Mouse (Mus musculus): Measurements from ENCODE around the gene Dpp6.
A peak's percentile ranks its signal among the peaks of the same experiment; 100 is the strongest.

Dpp6 gene

DNA sequence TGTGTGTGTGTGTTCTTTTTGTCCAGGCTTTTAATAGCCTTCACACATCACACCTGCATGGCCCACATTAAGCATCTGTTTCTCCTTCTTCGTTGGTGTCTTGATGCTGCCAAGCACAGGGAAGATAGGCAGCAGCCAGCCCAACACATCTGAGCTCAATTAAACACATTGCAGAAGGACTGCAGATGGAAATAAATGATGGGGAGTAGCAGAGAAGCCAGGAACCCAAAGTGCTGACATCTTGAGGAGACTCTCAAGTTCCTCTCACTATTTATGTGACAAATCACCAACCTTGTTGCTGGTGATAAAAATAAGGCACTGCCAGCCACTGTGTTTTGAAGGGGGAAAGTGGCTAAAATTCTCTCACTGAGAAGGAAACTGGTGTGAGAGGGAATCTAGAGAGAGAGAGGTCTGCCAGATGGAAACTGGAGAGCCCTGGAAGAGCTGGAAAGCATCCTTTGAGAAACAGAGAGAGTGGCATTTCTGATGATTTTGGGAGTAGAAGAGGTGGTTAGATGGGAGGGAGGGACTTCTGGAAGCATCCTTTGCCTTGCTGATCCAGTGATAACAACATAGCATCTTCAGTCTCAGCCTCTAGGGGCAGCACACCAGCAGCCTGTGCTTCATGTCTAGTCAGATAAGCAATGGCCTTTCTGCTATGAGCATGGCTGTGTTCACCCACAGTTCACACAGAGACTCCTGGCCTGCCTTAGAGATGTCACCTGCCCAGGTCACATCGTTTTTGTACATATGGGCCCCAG lies 383.8 kb downstream of the Dpp6 start:
- peak; percentile 39 for DNase-seq (ENCODE audit: low spot score)

GRCm38 (mm10) chr5:27203131-27203530 lies 386.1 kb downstream of the Dpp6 start:
- DNase-seq (ENCODE audit: low spot score), result peak; percentile 48

DNA sequence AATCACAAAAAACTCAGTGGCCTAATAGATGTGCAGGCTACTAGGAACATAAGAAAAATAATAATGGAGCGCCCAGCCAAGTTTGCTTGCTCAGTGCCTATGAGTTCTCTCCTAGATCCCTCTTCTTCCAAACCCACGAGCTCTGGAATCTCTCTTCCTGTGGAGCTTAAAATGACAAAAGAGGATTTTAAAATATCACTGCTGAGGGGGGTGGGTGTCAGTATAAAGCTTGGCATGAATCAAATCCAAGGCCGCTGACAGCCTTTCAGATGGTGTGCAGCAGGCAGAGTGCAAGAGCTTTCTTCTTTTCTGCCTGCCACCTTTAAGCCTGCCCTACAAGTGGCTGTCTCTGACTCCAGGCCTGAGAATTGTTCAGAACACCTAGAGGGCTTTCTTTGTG lies 387.7 kb downstream of the Dpp6 start:
- no peak for DNase-seq (ENCODE audit: low spot score)

DNA sequence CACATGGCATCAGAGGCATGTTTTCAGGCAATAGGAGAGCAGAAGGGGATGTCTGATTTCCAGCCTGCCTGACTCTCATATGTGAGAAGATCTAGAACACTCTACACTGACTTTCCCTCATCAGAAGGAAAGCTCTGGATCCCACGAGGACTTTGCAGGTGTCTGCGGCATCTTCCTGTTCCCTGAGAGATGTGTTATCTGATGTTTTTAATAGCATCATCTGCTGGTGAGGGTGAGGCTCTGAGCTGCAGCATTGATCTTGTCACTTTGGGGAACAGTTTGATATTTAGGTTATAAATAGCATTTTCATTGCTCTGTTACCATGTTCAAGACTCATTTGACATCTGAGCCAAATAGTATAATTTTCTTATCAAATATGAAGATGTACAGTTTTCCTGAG lies 388.8 kb downstream of the Dpp6 start:
- no peak for DNase-seq (ENCODE audit: low spot score)

GRCm38 (mm10) chr5:27206213-27206612 lies 389.2 kb downstream of the Dpp6 start:
- DNase-seq (ENCODE audit: low spot score), result no peak

DNA sequence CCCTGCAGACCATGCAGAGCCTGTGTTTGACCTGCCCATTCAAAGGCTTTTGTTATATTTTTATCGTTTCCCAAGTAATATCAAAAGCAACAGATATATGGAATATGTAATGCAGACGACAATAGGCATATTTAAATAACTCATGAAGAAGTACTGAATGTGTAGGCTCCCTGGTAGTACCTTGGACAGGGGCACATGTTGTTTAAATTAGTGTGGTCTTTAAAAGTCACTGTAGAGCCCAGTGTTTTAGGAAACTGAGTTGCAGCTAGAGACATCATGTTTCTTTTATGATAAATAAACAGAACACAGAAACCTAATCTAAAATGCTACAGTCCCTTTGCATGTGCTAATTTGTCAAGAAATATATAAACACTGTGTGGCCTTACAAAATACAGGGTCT lies 403.1 kb downstream of the Dpp6 start:
- no peak for DNase-seq (ENCODE audit: low spot score)

GRCm38 (mm10) chr5:27242078-27242477 lies 425.1 kb downstream of the Dpp6 start:
- DNase-seq (ENCODE audit: low spot score), result no peak

DNA sequence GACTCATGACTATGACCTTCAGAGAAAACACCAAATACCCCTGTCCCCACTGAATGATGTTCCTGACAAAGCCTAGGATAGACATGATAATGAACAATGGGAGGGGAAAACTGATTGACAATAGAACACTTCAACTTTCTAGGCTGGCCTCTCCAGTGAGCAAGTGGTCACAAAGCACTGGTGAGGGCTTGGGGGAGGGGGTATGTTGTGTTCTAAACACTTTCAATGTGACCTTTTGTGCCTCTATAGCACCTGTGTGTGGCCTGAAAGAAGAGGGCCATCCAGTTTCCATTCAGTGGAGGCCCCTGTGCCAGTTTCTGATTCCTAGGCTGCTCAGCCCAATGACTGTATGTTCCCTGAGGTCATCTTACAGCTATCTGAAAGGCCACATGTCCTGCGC lies 426.2 kb downstream of the Dpp6 start:
- DNase-seq (ENCODE audit: low spot score), result no peak

DNA sequence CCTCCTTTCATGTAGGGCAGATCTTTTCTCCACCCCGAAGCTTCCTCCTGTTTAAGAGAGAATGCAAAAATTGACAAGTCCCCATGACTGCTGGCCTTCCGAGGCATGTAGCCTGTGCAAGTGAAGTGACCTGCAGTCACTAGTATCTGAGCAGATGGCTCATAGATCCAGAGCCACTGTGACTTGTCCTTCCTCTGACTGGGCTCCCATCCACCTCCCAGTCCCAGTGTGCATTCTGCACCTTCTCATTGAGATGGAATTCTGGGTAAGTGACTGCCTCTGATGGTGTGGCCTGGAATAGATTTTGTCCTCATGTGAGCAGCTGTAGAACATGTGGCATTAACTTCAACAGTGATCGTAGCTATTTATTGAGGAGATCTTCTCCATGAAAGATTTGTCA lies 430.8 kb downstream of the Dpp6 start:
- DNase-seq (ENCODE audit: low spot score), result no peak

DNA sequence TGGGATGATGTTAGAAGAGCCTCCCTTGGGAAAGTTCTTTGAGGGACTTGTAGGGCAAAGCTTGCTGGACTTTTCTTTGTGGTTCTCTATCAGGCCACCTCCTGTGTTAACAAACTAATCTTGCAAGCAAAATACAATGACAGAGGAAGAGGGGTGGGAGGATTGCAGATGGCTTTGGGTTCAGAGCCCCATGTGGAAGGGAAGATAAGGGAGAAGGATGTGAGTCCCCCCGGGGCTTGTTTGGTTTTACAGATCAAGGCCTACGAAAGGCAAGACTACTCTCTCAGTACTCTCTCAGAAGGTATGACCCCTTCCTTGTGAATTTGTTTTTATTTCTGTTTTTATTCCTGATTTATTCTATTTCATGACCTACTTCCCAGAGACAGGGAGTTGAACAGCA lies 431.7 kb downstream of the Dpp6 start:
- no peak for DNase-seq (ENCODE audit: low spot score)

DNA sequence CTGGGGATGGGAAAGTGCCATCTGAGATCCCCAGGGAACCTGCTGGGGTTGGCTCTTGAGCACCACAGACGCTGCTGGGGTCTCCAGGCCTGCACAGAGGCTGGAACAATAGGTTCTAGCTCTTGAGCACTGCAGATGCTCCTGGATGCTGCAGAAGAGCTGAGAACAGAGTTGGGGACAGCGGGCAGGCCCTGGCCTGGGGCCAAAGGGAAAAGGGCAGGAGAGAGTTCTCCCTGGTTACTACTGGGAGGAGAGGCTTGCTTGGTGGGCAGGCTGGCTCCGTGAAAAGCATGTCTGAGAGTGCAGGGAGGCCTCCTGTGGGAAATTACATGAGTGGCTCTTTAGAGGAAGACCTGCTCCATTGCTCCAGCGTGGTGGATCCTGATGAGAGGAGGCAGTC lies 432.9 kb downstream of the Dpp6 start:
- DNase-seq (ENCODE audit: low spot score), result no peak

- DNase-seq (ENCODE audit: low spot score), result no peak
These were observed 433.9 kb downstream of the Dpp6 start for GRCm38 (mm10) chr5:27250906-27251305.

- DNase-seq (ENCODE audit: low spot score), result no peak
These were observed 434.4 kb downstream of the Dpp6 start for GRCm38 (mm10) chr5:27251361-27251760.

GRCm38 (mm10) chr5:27255247-27255646 lies 438.2 kb downstream of the Dpp6 start:
- no peak for DNase-seq (ENCODE audit: low spot score)

- no peak for DNase-seq (ENCODE audit: low spot score)
These were observed 441.6 kb downstream of the Dpp6 start for GRCm38 (mm10) chr5:27258636-27259035.

- peak; percentile 74 for DNase-seq (ENCODE audit: low spot score)
These were observed 445.0 kb downstream of the Dpp6 start for GRCm38 (mm10) chr5:27261746-27262727.

DNA sequence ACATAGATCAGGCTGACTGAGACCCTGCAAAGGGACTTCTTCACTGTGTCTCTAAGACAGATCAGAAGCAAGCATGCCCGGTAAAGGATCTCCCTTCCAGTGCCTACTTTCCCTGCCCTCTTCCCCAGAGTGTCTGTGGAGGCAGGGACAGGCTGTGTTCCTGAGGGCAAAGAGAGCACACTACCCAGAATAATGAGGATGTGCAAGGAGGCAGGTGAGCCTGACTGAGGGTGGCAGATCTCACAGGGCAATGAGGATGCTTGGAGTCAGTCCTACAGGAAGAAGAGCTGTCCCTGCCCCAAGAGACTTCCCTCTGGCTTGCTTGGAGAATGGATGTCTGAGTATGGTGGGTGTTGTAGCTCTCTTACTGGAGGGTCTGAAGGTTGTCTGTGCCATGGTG lies 445.7 kb downstream of the Dpp6 start:
- DNase-seq (ENCODE audit: low spot score), result no peak

- no peak for DNase-seq (ENCODE audit: low spot score)
These were observed 448.3 kb downstream of the Dpp6 start for GRCm38 (mm10) chr5:27265281-27265680.

GRCm38 (mm10) chr5:27271336-27271735 lies 454.3 kb downstream of the Dpp6 start:
- no peak for DNase-seq (ENCODE audit: low spot score)

DNA sequence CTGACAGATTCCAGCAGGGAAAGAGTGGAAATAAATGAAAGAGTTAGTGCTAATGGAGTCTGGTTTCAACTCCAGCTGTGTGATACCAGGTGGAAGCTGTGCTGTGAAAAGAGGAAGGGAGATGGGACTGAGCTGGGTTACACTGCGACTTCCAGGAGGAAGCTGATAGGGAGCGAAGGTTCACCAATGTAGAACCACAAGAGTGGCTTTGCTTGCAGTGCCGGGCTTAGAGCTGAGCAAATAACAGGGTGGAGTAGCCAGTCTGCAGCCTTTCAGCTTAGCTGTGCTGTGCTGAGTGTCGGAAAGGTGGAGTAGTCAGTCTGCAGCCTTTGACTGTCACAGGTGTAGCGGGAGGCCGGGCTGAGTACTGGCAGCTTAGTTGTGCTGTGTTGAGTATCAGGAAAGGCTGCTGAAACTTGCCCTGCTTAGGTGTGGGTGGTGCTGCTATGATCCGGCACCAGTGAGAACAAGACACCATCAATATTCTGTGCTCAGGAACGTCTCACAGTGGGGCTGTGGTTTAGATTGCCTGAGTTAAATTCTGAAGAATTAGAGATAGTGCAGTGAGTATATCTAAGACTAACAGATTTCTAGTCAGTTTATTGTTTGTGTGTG lies 457.9 kb downstream of the Dpp6 start:
- no peak for DNase-seq (ENCODE audit: low spot score)

GRCm38 (mm10) chr5:27275871-27276270 lies 458.9 kb downstream of the Dpp6 start:
- no peak for DNase-seq (ENCODE audit: low spot score)

DNA sequence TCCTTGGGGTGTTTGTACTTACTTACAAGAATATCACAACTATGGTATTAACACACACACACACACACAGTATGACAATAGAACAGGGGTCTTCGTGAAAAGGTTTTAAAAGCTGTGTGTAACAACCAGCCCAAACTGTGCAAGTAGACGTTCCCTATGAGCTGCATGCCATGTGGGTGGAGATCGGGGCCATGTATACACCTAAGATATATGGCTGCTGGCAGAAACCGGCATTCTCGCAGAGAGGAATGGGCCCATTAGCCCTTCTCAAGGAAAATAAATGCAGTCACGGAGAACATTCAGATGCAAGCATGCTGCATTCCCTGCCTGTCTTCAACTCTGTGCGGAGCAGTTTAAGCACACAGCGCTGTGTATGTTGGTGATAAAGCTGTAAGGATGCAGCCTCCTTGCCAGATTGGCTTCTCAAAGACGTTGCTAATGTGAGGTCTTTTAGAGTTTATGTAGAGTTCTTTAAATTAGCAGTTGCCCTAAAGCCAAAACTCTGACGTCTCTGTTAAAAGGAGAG lies 461.2 kb downstream of the Dpp6 start:
- DNase-seq (ENCODE audit: low spot score), result no peak
